Mouse (Mus musculus): ENCODE results near the gene Slc23a2. TPM values are rescaled to one million over a fixed set of nuclear protein-coding genes. Genes with fewer than 3 reads are reported as not detected.

The Slc23a2 gene
- 27.5 and 41.3 TPM in 2 replicates for polyA plus RNA-seq (2012; rRNA removed)

DNA sequence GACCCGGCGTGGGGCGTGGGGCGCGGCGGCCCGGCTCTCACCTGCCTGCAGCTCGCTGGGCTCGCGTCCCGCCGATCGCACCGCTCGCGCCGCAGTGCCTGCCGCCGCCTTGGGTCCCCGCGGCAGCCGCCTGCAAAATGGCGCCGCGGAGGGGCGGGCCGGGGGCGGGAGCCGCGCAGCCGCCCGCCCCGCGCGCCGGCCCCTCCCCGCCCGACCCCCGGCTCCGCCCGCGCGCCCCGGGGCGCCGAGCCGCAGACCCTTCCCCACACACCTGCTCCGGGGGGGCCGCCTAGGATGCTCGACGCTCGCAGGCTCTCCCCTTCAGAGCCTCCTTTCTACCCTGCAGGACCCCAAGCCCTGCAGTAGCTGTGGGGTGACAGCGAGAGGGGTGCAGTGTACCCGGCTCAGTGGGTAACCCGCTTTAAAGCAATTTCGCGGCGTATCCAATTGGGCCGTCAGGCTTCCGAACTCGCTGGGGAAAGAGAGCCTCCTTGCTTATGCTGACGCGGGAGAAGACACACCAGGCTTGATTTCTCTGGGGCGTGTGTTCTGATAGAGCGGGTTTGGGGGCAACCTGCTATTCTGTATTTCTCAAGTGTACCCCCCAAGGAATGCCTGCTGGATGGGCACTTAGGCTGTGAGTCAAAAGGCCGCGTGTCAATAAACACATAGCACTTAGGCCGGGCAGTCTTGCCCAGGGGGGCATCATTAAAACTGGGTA is at the start of gene Slc23a2:
Slc23a2 (minus strand) TSS at position 138 of the 721 bp plus-strand sequence.

DNA sequence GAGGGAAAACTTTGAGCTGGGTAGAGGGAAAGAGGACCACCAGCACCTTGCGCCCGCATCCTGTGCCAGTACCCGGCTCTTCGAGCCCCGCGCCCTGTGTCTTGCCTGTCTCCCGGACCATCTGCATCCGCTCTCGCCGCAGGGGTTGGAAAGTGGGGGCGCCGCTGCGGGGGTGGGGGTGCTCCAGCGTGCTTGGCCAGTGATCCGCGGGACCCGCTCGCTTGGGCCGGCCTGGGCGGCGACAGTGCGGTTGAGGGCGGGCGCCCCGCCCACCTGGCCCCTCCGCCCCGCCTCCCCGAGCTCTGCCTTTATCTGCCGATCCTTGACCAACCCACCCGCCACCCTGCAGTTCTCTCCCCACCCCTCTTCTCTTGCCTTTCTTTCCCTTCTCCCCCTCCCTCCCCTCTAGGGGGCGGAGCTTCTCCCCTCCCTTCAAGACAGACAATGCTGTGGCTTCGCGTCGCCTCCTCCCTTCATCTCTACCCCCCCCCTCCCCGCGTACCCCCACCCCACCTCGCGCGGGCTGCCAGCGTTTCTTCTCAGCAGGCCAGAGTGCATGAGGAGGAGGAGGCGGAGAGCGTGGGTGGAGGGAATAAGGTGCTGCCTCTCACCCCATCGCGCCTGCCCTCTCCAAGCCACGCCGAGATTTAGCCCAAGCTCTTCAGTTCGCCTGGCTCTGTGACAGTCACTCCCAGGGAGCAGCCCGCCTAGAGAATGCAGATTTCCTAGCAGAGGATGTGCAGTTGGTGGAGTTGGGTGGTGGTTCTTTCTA is 115.1 kb downstream of the Slc23a2 start, which contains the start of gene Rassf2:
Rassf2 (minus strand) TSS at position 613 of the 772 bp plus-strand sequence.

Other genes with a start within 250 kb of the Slc23a2 start
- 95.1 and 98.3 TPM in 2 replicates for gene Prnp, start 235.2 kb downstream of the Slc23a2 start, polyA plus RNA-seq (2012; rRNA removed)
- not detected in 2 replicates for gene Prn, start 235.2 kb downstream of the Slc23a2 start, polyA plus RNA-seq (2012; rRNA removed)
- gene Prnd, start 194.2 kb downstream of the Slc23a2 start, polyA plus RNA-seq (2012; rRNA removed): 0.38 and 0.62 TPM in 2 replicates
- gene Rassf2, start 114.8 kb downstream of the Slc23a2 start, polyA plus RNA-seq (2012; rRNA removed): 11.8 and 14.4 TPM in 2 replicates
- gene Tmem230, start 102.7 kb upstream of the Slc23a2 start, polyA plus RNA-seq (2012; rRNA removed): 85.8 and 206 TPM in 2 replicates
- gene Pcna, start 108.2 kb upstream of the Slc23a2 start, polyA plus RNA-seq (2012; rRNA removed): 60.5 and 72.4 TPM in 2 replicates
- 36.5 and 42.5 TPM in 2 replicates for gene Cds2, start 118.0 kb upstream of the Slc23a2 start, polyA plus RNA-seq (2012; rRNA removed)
- 0.03 TPM in 1 of 2 replicates, not detected in the other for gene Prokr2, start 240.3 kb upstream of the Slc23a2 start, polyA plus RNA-seq (2012; rRNA removed)

Measured in colon, adult 2 months (tissue).